Mouse (Mus musculus): Measurements from ENCODE around the gene Tspan5. TPM values are rescaled to one million over a fixed set of nuclear protein-coding genes. Genes with fewer than 3 reads are reported as not detected.
A peak's percentile ranks its signal among the peaks of the same experiment; 100 is the strongest.

Gene Tspan5
- total RNA-seq, 2 experiments from 2014 or later, result 256 to 284 TPM

GRCm38 (mm10) chr3:138843180-138843579, 101.2 kb downstream of the Tspan5 start:
- no peak for DNase-seq (ENCODE audit: low spot score in 2 of 2)

- no peak for DNase-seq (ENCODE audit: low spot score in 2 of 2)
Measured at GRCm38 (mm10) chr3:138843641-138844040, 101.6 kb downstream of the Tspan5 start.

DNA sequence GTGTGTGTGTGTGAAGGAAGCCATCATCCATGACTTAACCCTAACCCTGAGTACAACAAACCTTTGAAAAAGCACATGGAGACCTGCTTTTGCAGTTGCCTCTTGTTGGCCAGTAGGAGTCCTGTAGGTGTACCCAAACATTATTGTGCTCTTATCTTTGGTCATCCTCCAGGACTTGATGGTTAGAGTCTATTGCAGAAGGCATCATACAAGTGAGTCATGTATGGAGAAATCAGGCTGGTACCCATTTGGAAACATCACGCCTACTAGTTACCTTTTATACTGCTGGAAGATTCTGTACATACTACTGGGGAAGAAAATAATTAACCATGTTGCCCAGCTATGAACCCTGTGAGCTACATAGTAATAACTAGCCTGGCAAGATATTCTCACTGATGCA, 103.8 kb downstream of the Tspan5 start:
- DNase-seq (ENCODE audit: low spot score in 2 of 2), result no peak

- DNase-seq (ENCODE audit: low spot score in 2 of 2), result no peak
Measured at GRCm38 (mm10) chr3:138847809-138848208, 105.8 kb downstream of the Tspan5 start.

- DNase-seq (ENCODE audit: low spot score in 2 of 2), result no peak
Measured at GRCm38 (mm10) chr3:138849755-138850301, 107.8 kb downstream of the Tspan5 start.

- DNase-seq (ENCODE audit: low spot score in 2 of 2), result no peak
Measured at GRCm38 (mm10) chr3:138851876-138852275, 109.9 kb downstream of the Tspan5 start.

DNA sequence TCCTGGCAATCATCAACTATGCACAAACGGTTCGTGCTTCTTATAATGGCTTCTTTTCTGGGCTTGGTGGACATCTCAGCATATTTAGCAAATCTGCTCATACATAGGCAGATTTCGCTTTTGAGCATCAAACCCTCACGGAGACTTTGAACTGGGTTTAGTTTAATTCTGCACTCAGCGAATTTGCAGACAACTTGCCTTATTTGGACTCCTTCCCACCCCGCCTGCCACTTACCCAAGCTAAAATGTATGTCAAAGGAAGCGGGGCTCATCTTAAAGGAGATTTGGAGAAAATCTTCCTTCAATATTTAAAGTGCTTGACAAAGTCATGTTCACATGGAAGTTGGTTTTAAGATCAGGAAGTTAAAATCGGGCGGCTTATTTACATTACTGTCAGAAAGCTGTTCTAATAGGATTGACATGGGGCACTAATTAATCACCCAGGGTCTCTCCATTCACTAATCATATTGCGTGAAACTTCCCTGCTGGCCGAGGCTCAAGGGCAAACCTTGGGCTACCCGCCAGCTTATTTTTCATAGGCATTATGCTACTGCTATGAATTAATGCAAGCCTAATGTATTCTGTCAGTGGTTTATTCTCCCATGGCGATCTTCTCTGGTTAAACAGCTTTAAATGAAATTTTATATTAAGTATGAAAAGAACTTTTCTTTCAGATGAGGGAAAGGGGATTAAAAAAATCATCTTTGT, 111.1 kb downstream of the Tspan5 start:
- no peak for DNase-seq (ENCODE audit: low spot score in 2 of 2)

DNA sequence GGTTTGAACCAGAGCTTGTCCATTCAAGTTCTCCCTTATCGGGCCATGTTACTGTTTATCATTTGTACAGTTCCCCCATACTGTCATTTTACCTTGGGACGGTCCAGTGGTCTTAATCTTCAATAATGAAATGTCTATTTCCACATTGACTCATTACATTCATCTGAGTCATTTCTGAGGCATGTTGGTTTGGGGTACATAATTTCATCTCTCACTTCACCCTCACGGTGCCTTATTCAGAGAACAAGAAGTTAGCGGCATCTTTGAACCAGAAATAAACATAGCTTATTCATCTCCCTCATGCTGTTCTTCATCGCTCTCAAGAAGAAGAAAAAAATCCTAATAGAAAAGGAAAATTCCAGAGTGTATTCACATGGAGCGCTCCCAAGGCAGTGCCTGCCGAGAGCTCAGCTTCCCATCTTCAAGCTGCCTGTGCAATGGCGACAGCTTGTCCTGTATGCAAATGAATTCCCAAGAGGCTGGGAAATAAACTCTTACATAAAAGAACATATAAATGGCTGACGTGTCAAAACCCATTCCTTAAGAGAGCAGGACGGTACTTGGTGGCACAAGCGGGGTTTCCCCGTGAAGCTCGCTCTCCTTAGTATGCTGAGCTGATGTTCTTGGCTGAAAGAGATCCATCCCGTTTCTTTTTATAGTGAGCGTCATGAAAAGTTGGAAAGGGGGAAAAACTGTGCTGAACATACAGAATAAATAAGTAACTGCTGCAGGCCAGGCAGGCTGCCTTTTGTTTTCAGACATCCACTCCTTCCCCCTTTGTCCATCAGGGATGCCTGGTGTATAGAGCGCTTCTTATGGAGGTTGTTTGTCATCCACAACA, 112.2 kb downstream of the Tspan5 start:
- DNase-seq (ENCODE audit: low spot score in 2 of 2), result peak; percentile 47 to 55

DNA sequence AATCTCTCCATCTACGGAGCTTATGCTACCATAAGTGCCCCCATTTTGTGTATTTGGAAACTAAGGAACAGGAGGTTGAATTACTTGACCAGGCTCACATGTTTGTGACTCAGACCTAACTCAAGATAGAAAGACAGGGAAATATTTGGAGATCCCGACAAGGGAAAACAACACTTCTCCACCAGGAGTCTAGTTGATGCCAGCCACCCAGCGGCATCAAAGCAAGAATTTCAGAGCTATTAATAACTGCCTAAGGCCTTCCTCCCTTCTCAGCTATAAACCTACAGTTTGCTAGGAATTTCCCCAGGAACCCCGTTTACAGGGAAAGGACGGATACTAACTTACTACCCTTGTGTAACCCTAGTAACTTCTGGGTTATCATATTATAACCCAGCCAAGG, 113.4 kb downstream of the Tspan5 start:
- no peak for DNase-seq (ENCODE audit: low spot score in 2 of 2)

- no peak for DNase-seq (ENCODE audit: low spot score in 2 of 2)
Measured at GRCm38 (mm10) chr3:138856946-138857345, 115.0 kb downstream of the Tspan5 start.

DNA sequence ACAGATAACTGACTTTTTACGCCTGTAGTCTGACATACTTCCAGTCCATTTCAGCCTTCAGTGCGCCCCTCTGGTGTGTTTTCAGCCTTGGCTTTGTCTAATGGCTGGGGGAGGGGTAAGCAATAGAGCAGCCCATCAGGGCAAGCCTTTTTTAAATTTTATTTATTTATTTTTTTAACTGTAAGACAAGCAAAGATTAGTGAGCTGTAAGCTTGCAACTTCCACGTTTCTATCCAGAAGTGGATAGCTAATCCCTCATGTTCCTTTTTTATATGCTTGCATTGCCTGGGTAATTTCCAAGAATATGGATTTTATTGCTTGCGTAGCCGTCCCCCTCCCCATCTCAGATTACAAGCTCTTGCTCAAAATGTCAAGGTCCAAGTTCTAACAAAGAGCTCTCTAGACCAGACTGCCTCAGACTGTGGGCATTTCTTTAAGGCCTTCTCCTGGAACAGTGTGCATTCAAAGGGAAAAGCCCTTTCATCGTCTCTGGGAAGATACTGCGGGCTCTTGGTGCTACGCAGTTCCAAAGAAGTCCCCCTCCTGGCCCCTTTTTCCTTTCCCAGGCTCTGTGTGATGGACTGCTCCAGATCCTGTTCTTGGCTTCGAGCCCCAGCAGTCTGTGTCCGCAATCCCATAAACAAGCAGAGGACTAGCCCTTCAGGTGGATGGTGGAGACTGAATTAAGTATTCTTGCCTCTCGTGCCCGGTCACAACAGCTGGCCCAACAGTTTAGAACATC, 116.0 kb downstream of the Tspan5 start:
- DNase-seq (ENCODE audit: low spot score in 2 of 2), result no peak

GRCm38 (mm10) chr3:138858649-138859048, 116.7 kb downstream of the Tspan5 start:
- no peak for DNase-seq (ENCODE audit: low spot score in 2 of 2)

- DNase-seq (ENCODE audit: low spot score in 2 of 2), result peak; percentile 51
Measured at GRCm38 (mm10) chr3:138859166-138859565, 117.2 kb downstream of the Tspan5 start.

DNA sequence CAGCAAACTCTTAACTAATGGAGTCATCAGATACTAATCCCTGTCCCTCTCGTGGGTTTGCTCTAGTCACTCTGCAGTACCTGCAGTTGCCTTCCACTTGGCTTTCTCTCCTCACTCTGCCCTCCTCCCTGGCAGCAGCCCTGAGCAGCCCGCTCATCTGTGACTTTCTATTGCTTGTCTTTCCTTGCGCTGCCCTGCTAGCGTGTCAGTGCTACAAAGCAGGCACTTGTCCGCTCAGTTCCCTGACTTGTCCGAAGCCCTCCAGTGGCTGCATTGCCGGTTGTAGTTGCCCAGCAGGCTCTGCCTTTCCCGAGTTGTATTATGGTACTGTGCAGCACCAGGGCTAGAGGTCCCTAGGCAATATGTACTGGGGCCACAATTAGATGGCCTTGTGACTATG, 117.7 kb downstream of the Tspan5 start:
- no peak for DNase-seq (ENCODE audit: low spot score in 2 of 2)

- no peak for DNase-seq (ENCODE audit: low spot score in 2 of 2)
Measured at GRCm38 (mm10) chr3:138860257-138860760, 118.3 kb downstream of the Tspan5 start.

DNA sequence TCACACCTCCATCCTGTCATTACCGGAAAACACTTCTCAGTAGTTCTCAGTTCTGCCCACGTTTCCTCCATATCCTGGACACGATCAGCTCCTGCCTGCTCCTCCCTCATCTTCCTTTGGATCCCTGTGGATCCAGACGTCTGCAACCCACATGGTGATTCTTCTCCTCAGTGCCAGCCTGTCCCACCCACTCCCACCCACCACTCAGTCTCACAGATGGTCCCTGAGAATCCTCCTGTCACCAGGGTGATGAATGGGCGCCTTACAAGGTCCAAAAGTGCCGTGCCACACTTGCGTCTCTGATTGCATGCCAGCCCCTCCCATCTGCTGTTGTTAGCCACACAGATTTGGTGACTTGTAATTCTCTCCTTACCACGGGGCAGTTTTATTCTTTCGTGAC, 119.0 kb downstream of the Tspan5 start:
- peak; percentile 56 to 72 for DNase-seq (ENCODE audit: low spot score in 2 of 2)

GRCm38 (mm10) chr3:138861589-138861988, 119.6 kb downstream of the Tspan5 start:
- DNase-seq (ENCODE audit: low spot score in 2 of 2), result no peak

DNA sequence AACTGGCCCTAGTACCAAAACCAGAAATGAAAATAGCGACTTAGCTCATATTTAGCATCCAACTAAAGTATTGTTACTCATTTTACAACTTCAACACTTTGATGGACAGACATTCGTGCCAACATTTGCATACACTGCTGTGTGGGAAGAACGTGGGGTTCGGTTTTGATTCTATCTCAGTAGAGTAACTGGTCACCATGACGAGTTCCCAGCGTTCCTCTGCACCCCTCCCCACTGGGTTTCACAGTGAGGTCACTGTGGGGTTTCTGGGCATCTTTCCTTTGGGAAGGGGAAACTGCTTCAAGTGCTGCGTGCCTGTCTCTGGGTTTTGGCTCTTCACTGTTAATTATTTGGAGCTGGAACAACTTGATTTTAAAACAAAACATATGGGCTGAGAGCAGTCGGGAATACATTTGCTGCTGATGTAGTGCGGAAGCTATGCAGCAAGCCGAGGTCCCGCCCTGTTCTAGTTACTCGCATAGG, 122.2 kb downstream of the Tspan5 start:
- DNase-seq (ENCODE audit: low spot score in 2 of 2), result no peak

- no peak for DNase-seq (ENCODE audit: low spot score in 2 of 2)
Measured at GRCm38 (mm10) chr3:138865271-138865670, 123.3 kb downstream of the Tspan5 start.

DNA sequence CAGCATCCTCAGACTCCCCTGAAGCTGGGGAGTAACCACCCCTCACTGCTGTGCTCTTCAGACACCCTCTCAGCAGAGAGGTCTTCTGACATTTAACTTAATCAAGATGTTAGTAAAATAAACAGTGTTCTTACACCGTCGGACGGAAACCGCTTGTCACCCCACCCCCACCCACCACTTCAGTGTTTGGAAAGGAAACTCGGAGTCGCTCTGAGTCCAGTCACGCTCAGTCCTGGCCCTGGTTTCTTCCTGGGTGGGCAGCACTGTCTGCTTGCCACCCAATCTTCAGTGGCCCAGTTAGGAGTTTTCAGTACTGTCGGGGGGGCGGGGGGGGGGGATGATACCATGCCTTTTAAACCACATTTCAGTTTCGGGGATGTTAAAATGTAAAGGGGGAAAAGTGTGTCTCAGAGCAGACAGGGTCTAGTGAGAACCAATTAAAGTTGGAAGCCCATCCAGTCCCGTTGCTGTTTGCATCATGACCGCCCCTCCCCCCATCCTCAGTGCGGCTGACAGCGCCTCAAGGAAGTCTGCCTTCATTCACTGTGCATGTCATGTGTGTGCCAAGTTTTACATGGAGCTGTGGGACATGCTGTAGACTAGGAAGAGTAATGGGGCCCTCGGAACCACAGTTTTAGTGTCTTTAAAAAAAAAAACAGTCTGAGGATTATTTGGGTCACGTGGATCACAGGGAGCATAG, 125.3 kb downstream of the Tspan5 start:
- DNase-seq (ENCODE audit: low spot score in 2 of 2), result no peak

All from left cerebral cortex, adult 18-20 months (tissue).